Mouse (Mus musculus): ENCODE measurements at regions not wholly inside any gene's neighbourhood (a gene's known extent, or its start where the extent isn't known, plus 50 kb on each side); places are given as distances from the start of the nearest gene placed in this dataset.

- DNase-seq, result peak in 1 of 2 experiments; percentile 3
Observed at GRCm38 (mm10) chrX:40814395-40814794, 586.3 kb upstream of the Gria3 start.

Data from cerebellum, adult 18-20 months (tissue).